Mouse (Mus musculus) bone marrow macrophage, adult 2 months (primary cell): Measurements from ENCODE around the gene Vwa3a.

Experiments
- CTCF ChIP-seq: IDR thresholded peaks from 2 replicates; pipeline ENCODE4 v1.5.1; 2012; ENCODE audit warnings: low read depth, mild to moderate bottlenecking, low read length, moderate library complexity
- POLR2A ChIP-seq: IDR thresholded peaks from 2 replicates; pipeline ENCODE4 v1.6.1; 2012; ENCODE audit warnings: mild to moderate bottlenecking, low read depth, low read length, borderline replicate concordance

GRCm38 (mm10) chr7:120721051-120721450 is 18.1 kb upstream of the Vwa3a start:
- TF ChIP-seq CTCF (no peak), POLR2A (no peak)
